Mouse (Mus musculus) CH12.LX (cell line): ENCODE data around the gene Reps1. TPM values are rescaled to one million over a fixed set of nuclear protein-coding genes. Genes with fewer than 3 reads are reported as not detected.
"Not testable (repeated sequence)": the region's sequence is repeated elsewhere in the genome, so short reads cannot be mapped to it uniquely, and the experiment has no call there.

Source experiments
- DNase-seq: peaks from one replicate; pipeline ENCODE4 v3.0.0-alpha.2; 2013; ENCODE audit errors: extremely low read depth
- H3K27ac ChIP-seq: 2 replicates; pipeline ENCODE4 v1.5.1; 2012; ENCODE audit warnings: low read depth, mild to moderate bottlenecking, control low read depth, moderate library complexity; ENCODE audit not compliant: insufficient read depth
- H3K27me3 ChIP-seq: replicated peaks from 2 replicates; pipeline ENCODE3; 2012; ENCODE audit warnings: inconsistent platforms
- H3K36me3 ChIP-seq, 2 experiments: replicated peaks in 1 of 2; 2 replicates each; pipeline versions ENCODE3 to v1.6.1; 2012; ENCODE audit warnings: inconsistent platforms in 1 of 2, low read length in 1 of 2, mild to moderate bottlenecking in 1 of 2, mixed read lengths in 1 of 2, moderate library complexity in 1 of 2; ENCODE audit not compliant: control insufficient read depth in 1 of 2, insufficient read depth in 1 of 2
- H3K4me1 ChIP-seq, 2 experiments: 2 replicates each; pipeline ENCODE4 v1.6.1; 2012; ENCODE audit warnings: inconsistent platforms in 1 of 2, moderate library complexity in 1 of 2; ENCODE audit not compliant: insufficient read depth in 2 of 2, control insufficient read depth in 1 of 2
- H3K4me2 ChIP-seq: 2 replicates; pipeline ENCODE4 v1.6.1; 2012; ENCODE audit warnings: low read depth, mild to moderate bottlenecking, control low read depth; ENCODE audit not compliant: poor library complexity, insufficient read depth, severe bottlenecking
- H3K4me3 ChIP-seq, 3 experiments: fragments of 150-350 bp in 1 of 3; sonication (generic) in 1 of 3; replicated peaks in 1 of 3; 2 replicates each; pipeline versions ENCODE3 to v1.5.1; 2011 to 2012; ENCODE audit warnings: low read depth in 2 of 3, low read length in 2 of 3, mild to moderate bottlenecking in 2 of 3, moderate library complexity in 2 of 3, control low read depth in 1 of 3, improper control_type of control experiment in 1 of 3, inconsistent platforms in 1 of 3, mixed read lengths in 1 of 3; ENCODE audit not compliant: poor library complexity in 1 of 3
- H3K79me2 ChIP-seq: replicated peaks from 2 replicates; pipeline ENCODE4 v1.6.1; 2012; ENCODE audit warnings: mild to moderate bottlenecking, moderate library complexity; ENCODE audit not compliant: control insufficient read depth, poor library complexity, insufficient read depth, severe bottlenecking; ENCODE audit errors: extremely low read depth
- H3K9ac ChIP-seq: 2 replicates; pipeline ENCODE4 v1.6.1; 2012; ENCODE audit warnings: low read depth, mild to moderate bottlenecking, control low read depth, moderate library complexity; ENCODE audit not compliant: insufficient read depth
- H3K9me3 ChIP-seq: replicated peaks from 2 replicates; pipeline ENCODE3; 2012; ENCODE audit warnings: low read length, inconsistent platforms, mixed read lengths
- BHLHE40 ChIP-seq: IDR thresholded peaks from 2 replicates; pipeline ENCODE4 v1.6.1; 2011; ENCODE audit warnings: mild to moderate bottlenecking, low read depth, low read length, improper control_type of control experiment
- CHD2 ChIP-seq: IDR thresholded peaks from 2 replicates; pipeline ENCODE4 v1.6.1; 2011; ENCODE audit warnings: low read length, improper control_type of control experiment
- IRF4 ChIP-seq: IDR thresholded peaks from 2 replicates; pipeline ENCODE4 v1.6.1; 2014; ENCODE audit warnings: low read depth, mild to moderate bottlenecking, inconsistent platforms, low read length, improper control_type of control experiment
- KAT2A ChIP-seq: IDR thresholded peaks from 2 replicates; pipeline ENCODE4 v1.6.1; 2012; ENCODE audit warnings: low read length, improper control_type of control experiment, inconsistent platforms; ENCODE audit not compliant: insufficient replicate concordance
- NELFE ChIP-seq: IDR thresholded peaks from 2 replicates; pipeline ENCODE4 v1.6.1; 2011; ENCODE audit warnings: low read depth, low read length, improper control_type of control experiment
- TCF12 ChIP-seq: IDR thresholded peaks from 2 replicates; pipeline ENCODE4 v1.6.1; 2014; ENCODE audit warnings: low read depth, mild to moderate bottlenecking, inconsistent platforms, low read length, improper control_type of control experiment
- ZC3H11A ChIP-seq: IDR thresholded peaks from 2 replicates; pipeline ENCODE4 v1.6.1; 2012; ENCODE audit warnings: low read depth, mild to moderate bottlenecking, inconsistent platforms, low read length, improper control_type of control experiment
- ZKSCAN1 ChIP-seq: IDR thresholded peaks from 2 replicates; pipeline ENCODE4 v1.6.1; 2012; ENCODE audit warnings: low read depth, inconsistent platforms, low read length, improper control_type of control experiment, borderline replicate concordance
- ZMIZ1 ChIP-seq: IDR thresholded peaks from 2 replicates; pipeline ENCODE4 v1.6.1; 2012; ENCODE audit warnings: low read depth, mild to moderate bottlenecking, inconsistent platforms, low read length, improper control_type of control experiment
- ZNF384 ChIP-seq: IDR thresholded peaks from 2 replicates; pipeline ENCODE4 v1.6.1; 2012; ENCODE audit warnings: low read depth, low read length, improper control_type of control experiment, inconsistent platforms
- dilution Hi-C: fragments of 300-500 bp; cut with MboI; formaldehyde crosslinking; loops from 2 replicates; pipeline ENCODE4 v1.14.3; 2020; ENCODE audit warnings: low sequenced_read_pairs; ENCODE audit not compliant: extremely low pct_unique_long_range_greater_than_20kb, extremely low pct_ligation_motif_present
- in situ Hi-C: fragments of 300-500 bp; cut with MboI; formaldehyde crosslinking; loops from 3 replicates; pipeline ENCODE4 v1.14.3; 2019; ENCODE audit warnings: low sequenced_read_pairs, low pct_ligation_motif_present, low pct_unique_long_range_greater_than_20kb, mixed read lengths
- polyA plus RNA-seq: library from polyadenylated mRNA; unstranded; fragments of >175 nt; gene quantifications from 2 replicates; pipeline ENCODE4 v1.2.1, GENCODE M21; 2012; ENCODE audit warnings: low read depth; ENCODE audit not compliant: insufficient read length
- total RNA-seq, 2 experiments: library from RNA; depleted of rRNA; stranded (reverse); fragments of 300-350 nt in 1 of 2; fragments of >200 nt in 1 of 2; gene quantifications; 2 replicates each; pipeline ENCODE4 v1.2.3; 2012 to 2014

The Reps1 gene
- total and polyA plus RNA-seq, 3 experiments, result 34.4 to 61.5 (median 37.9) TPM

- no peak overlapping the region for H3K27ac ChIP-seq
- H3K4me2 ChIP-seq, result no peak overlapping the region
- H3K9me3 ChIP-seq, result no peaks in the 10 kb centered on the region
- H3K9ac ChIP-seq, result no peak overlapping the region
- TF ChIP-seq TCF12 (no peak), ZKSCAN1 (no peak), IRF4 (no peak), CHD2 (no peak), NELFE (no peak), ZMIZ1 (no peak), KAT2A (no peak), ZNF384 (no peak), ZC3H11A (no peak)
- H3K27me3 ChIP-seq, result no peaks in the 10 kb centered on the region
- no peaks in the 10 kb centered on the region for H3K79me2 ChIP-seq
- no peaks in the 10 kb centered on the region for H3K4me1 ChIP-seq
- dilution Hi-C loops (no loop called here), in situ Hi-C loops (no loop called here)
- H3K4me3 ChIP-seq, result no peak overlapping the region
- no peak for DNase-seq
- peaks cover 0 to 9% of the 10 kb centered on the region in 2 experiments for H3K36me3 ChIP-seq
These were observed 76.3 kb downstream of the Reps1 start for GRCm38 (mm10) chr10:18131666-18132650.

- H3K79me2 ChIP-seq, in situ Hi-C loops, H3K36me3 ChIP-seq, H3K27ac ChIP-seq, H3K4me2 ChIP-seq, H3K9me3 ChIP-seq, H3K27me3 ChIP-seq, H3K9ac ChIP-seq, dilution Hi-C loops, DNase-seq, H3K4me1 ChIP-seq, H3K4me3 ChIP-seq: not testable (repeated sequence)
These were observed 83.3 kb downstream of the Reps1 start for GRCm38 (mm10) chr10:18138853-18139503.

GRCm38 (mm10) chr10:18139615-18140014 lies 84.0 kb downstream of the Reps1 start:
- Histone ChIP-seq H3K9me3 (no peaks in the 10 kb centered on the region), H3K27ac (no peak overlapping the region), H3K9ac (no peak overlapping the region), H3K79me2 (no peaks in the 10 kb centered on the region), H3K4me2 (no peak overlapping the region), H3K36me3 (no peaks in the 10 kb centered on the region), H3K27me3 (no peaks in the 10 kb centered on the region), H3K4me3 (no peak overlapping the region), H3K4me1 (no peaks in the 10 kb centered on the region)
- DNase-seq, result no peak
- dilution Hi-C loops, result no loop called here
- in situ Hi-C loops, result no loop called here
- TF ChIP-seq BHLHE40 (no peak), ZKSCAN1 (no peak), ZMIZ1 (no peak)
